Mouse (Mus musculus): ENCODE results near the gene Slc30a6.

- TF ChIP-seq CTCF (IDR thresholded peaks at IDR 0.05; ENCODE audit: low read depth) (no peak), EP300 (optimal IDR thresholded peaks at IDR 0.05) (no peak)
These were observed 8.8 kb upstream of the Slc30a6 start for GRCm38 (mm10) chr17:74386657-74387056.
